Mouse (Mus musculus): ENCODE data around the gene Smtn.

- TF ChIP-seq POLR2A (IDR thresholded peaks at IDR 0.05; ENCODE audit: insufficient read depth, low read depth, low read length) (peak; percentile 96), CTCF (IDR thresholded peaks at IDR 0.05; ENCODE audit: insufficient read depth, low read depth, low read length) (peak; percentile 94)
These were observed 25.8 kb downstream of the Smtn start, which contains the start of gene Selenom for GRCm38 (mm10) chr11:3514529-3515054.
